Mouse (Mus musculus): ENCODE results near the gene Fam198b. TPM values are rescaled to one million over a fixed set of nuclear protein-coding genes. Genes with fewer than 3 reads are reported as not detected.

Fam198b gene
- polyA plus RNA-seq, 1 experiment from 2014 or later: 4.8 TPM

DNA sequence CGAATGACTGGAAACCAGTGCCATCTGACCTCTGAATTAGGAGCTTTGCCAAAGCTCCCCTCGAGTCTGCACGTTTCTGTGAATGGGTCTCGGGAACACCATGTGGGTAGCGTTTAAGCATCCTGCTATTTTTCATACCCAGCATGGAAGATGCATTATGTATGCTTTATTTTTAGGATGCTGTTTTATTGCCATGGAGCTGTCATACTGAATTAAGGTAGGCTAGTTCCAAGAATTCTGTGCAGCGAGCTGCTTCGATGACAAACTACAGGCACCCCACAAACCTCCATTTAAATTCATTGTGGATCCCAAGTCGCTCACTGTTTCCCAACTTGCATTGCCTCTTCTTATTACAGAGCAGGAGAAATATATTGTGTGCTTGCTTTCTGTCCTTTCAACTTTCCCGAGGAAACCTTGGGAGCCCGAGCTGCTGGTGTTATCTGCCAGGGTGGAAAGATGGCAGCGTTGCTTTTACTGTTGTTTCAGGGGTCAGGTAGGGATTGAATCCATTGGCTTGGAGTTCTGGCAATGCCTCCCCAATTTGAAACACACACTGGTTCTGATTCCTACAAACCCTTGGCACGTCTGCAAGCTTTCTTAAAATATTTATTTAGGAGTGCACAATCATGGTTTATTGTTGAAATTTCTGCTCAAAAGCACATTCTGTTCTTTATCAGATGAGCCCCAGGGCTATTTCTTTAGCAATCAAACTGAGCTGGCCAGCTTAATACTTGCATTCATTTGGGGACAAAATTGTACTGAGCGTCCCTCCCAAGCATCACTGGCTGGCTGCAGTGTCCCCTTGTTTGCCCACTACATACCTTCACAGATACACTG lies 13.4 kb downstream of the Fam198b start:
- 0 out of 2 replicates have a peak, but pooled peaks have one; percentile 21 for ATAC-seq (ENCODE audit: low FRiP score)
- 0 out of 2 replicates have a peak, but pooled peaks cover 3% of the 10 kb centered on the region for H3K4me1 ChIP-seq (replicated peaks; ENCODE audit: control insufficient read depth, insufficient read depth, low read length)
- DNase-seq (ENCODE audit: low spot score): no peak
- H3K27me3 ChIP-seq (ENCODE audit: control insufficient read depth, insufficient read depth, low read length): no peaks in the 10 kb centered on the region
- no peak overlapping the region for H3K27ac ChIP-seq
- 60% methylated on average over 13 of the region's 13 CpGs for WGBS
- no peak overlapping the region for H3K4me3 ChIP-seq (replicated peaks; ENCODE audit: low read length)
- no peaks in the 10 kb centered on the region for H3K9me3 ChIP-seq (ENCODE audit: control insufficient read depth, low read length)
- H3K9ac ChIP-seq: no peak overlapping the region
- H3K4me2 ChIP-seq (replicated peaks): no peak overlapping the region
- no peaks in the 10 kb centered on the region for H3K36me3 ChIP-seq (replicated peaks; ENCODE audit: control insufficient read depth, insufficient read depth)

DNA sequence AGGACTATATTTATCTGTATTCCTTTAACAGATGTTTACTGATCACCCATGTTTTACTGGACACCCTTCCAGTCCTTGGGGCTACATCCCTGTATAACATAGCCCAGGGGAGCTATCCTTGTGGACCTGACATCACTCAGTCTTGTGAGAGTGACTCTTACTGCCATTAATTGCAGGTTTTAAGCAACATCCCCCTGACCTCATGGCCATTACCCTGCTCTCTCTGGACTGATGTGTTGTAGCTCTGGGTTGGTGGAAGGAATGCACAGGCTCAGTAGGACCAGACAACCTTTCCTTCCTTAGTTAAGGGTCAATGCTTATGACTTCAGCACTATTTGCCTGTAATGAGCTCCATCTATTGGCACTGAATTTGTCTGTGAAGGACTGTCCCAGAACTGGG lies 14.2 kb downstream of the Fam198b start:
- Histone ChIP-seq H3K9ac (no peak overlapping the region), H3K4me3 (replicated peaks; ENCODE audit: low read length) (no peak overlapping the region), H3K27me3 (ENCODE audit: control insufficient read depth, insufficient read depth, low read length) (no peaks in the 10 kb centered on the region), H3K9me3 (ENCODE audit: control insufficient read depth, low read length) (no peaks in the 10 kb centered on the region), H3K4me1 (replicated peaks; ENCODE audit: control insufficient read depth, insufficient read depth, low read length) (0 out of 2 replicates have a peak, but pooled peaks cover 3% of the 10 kb centered on the region), H3K4me2 (replicated peaks) (no peak overlapping the region), H3K27ac (no peak overlapping the region), H3K36me3 (replicated peaks; ENCODE audit: control insufficient read depth, insufficient read depth) (no peaks in the 10 kb centered on the region)
- no peak for DNase-seq (ENCODE audit: low spot score)
- no peak for ATAC-seq (ENCODE audit: low FRiP score)

- ATAC-seq (ENCODE audit: low FRiP score): no peak
- Histone ChIP-seq H3K27ac (no peak overlapping the region), H3K4me2 (replicated peaks) (no peak overlapping the region), H3K4me1 (replicated peaks; ENCODE audit: control insufficient read depth, insufficient read depth, low read length) (peaks cover 12% of the 10 kb centered on the region; the same call in 1 of the 2 replicates), H3K36me3 (replicated peaks; ENCODE audit: control insufficient read depth, insufficient read depth) (no peaks in the 10 kb centered on the region), H3K9me3 (ENCODE audit: control insufficient read depth, low read length) (no peaks in the 10 kb centered on the region), H3K9ac (no peak overlapping the region), H3K27me3 (ENCODE audit: control insufficient read depth, insufficient read depth, low read length) (no peaks in the 10 kb centered on the region), H3K4me3 (replicated peaks; ENCODE audit: low read length) (no peak overlapping the region)
- WGBS: 83% methylated on average over 9 of the region's 9 CpGs
- no peak for DNase-seq (ENCODE audit: low spot score)
These were observed 15.6 kb downstream of the Fam198b start for GRCm38 (mm10) chr3:79899906-79900305.

- H3K27ac ChIP-seq: no peak overlapping the region
- 97% methylated on average over 2 of the region's 2 CpGs for WGBS
- no peak overlapping the region for H3K4me2 ChIP-seq (replicated peaks)
- no peak for DNase-seq (ENCODE audit: low spot score)
- no peaks in the 10 kb centered on the region for H3K36me3 ChIP-seq (replicated peaks; ENCODE audit: control insufficient read depth, insufficient read depth)
- H3K9ac ChIP-seq: no peak overlapping the region
- no peaks in the 10 kb centered on the region for H3K9me3 ChIP-seq (ENCODE audit: control insufficient read depth, low read length)
- no peaks in the 10 kb centered on the region for H3K27me3 ChIP-seq (ENCODE audit: control insufficient read depth, insufficient read depth, low read length)
- no peak for ATAC-seq (ENCODE audit: low FRiP score)
- peaks cover 12% of the 10 kb centered on the region; the same call in 1 of the 2 replicates for H3K4me1 ChIP-seq (replicated peaks; ENCODE audit: control insufficient read depth, insufficient read depth, low read length)
- no peak overlapping the region for H3K4me3 ChIP-seq (replicated peaks; ENCODE audit: low read length)
These were observed 16.2 kb downstream of the Fam198b start for GRCm38 (mm10) chr3:79900502-79900901.

DNA sequence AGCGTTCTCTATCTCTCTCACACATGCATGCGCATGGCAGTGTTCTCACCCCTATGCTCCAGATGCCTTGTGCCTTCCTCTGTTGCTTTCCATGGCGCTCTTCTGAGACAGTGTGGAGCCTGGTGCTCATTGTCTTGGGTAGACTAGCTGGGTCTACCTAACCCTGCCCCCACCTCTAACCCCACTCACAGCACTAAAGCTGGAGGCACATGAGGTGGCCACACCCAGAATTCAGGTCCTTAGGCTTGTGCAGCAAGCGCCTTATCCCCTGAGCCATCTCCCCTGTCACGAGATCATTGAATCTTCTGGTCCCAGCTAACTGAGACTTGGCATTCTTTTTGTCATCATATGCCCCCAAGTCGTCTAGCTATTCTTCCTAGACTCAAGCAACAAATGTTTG lies 17.0 kb downstream of the Fam198b start:
- no peaks in the 10 kb centered on the region for H3K36me3 ChIP-seq (replicated peaks; ENCODE audit: control insufficient read depth, insufficient read depth)
- 90% methylated on average over 6 of the region's 6 CpGs for WGBS
- H3K9me3 ChIP-seq (ENCODE audit: control insufficient read depth, low read length): no peaks in the 10 kb centered on the region
- H3K4me3 ChIP-seq (replicated peaks; ENCODE audit: low read length): no peak overlapping the region
- H3K27ac ChIP-seq: no peak overlapping the region
- no peak overlapping the region for H3K4me2 ChIP-seq (replicated peaks)
- H3K27me3 ChIP-seq (ENCODE audit: control insufficient read depth, insufficient read depth, low read length): no peaks in the 10 kb centered on the region
- peaks cover 12% of the 10 kb centered on the region; the same call in 1 of the 2 replicates for H3K4me1 ChIP-seq (replicated peaks; ENCODE audit: control insufficient read depth, insufficient read depth, low read length)
- DNase-seq (ENCODE audit: low spot score): no peak
- H3K9ac ChIP-seq: no peak overlapping the region
- ATAC-seq (ENCODE audit: low FRiP score): no peak

DNA sequence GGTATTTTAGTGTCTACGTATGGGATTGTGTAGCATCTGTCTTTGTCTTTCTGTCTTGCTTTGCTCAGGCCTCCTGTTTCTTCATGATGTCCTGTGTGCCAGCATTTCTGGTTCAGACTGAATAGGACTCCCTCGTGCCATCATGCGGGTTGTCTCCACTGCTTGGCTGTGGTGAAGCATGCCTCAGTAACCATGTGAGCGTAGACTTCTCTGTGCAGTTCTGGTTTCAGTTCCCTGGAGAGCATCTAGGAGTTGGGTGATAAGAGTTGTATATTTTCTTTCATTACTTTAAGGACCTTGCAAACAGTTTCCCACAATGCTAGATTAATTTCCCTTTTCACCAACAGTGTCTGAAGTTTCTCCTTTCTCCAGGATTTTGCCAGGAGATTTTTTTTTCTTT lies 17.4 kb downstream of the Fam198b start:
- 97% methylated on average over 4 of the region's 4 CpGs for WGBS
- Histone ChIP-seq H3K4me3 (replicated peaks; ENCODE audit: low read length) (no peak overlapping the region), H3K4me1 (replicated peaks; ENCODE audit: control insufficient read depth, insufficient read depth, low read length) (peaks cover 12% of the 10 kb centered on the region; the same call in 1 of the 2 replicates), H3K9ac (no peak overlapping the region), H3K9me3 (ENCODE audit: control insufficient read depth, low read length) (no peaks in the 10 kb centered on the region), H3K27me3 (ENCODE audit: control insufficient read depth, insufficient read depth, low read length) (no peaks in the 10 kb centered on the region), H3K27ac (no peak overlapping the region), H3K4me2 (replicated peaks) (no peak overlapping the region), H3K36me3 (replicated peaks; ENCODE audit: control insufficient read depth, insufficient read depth) (no peaks in the 10 kb centered on the region)
- DNase-seq (ENCODE audit: low spot score): no peak
- ATAC-seq (ENCODE audit: low FRiP score): no peak

- Histone ChIP-seq H3K4me2 (replicated peaks) (no peak overlapping the region), H3K4me1 (replicated peaks; ENCODE audit: control insufficient read depth, insufficient read depth, low read length) (peaks cover 9% of the 10 kb centered on the region; the same call in 1 of the 2 replicates), H3K4me3 (replicated peaks; ENCODE audit: low read length) (no peak overlapping the region), H3K9me3 (ENCODE audit: control insufficient read depth, low read length) (no peaks in the 10 kb centered on the region), H3K36me3 (replicated peaks; ENCODE audit: control insufficient read depth, insufficient read depth) (no peaks in the 10 kb centered on the region), H3K27ac (0 out of 2 replicates have a peak overlapping the region, but pooled peaks have one; percentile 68), H3K27me3 (ENCODE audit: control insufficient read depth, insufficient read depth, low read length) (no peaks in the 10 kb centered on the region), H3K9ac (no peak overlapping the region)
- DNase-seq (ENCODE audit: low spot score): peak; percentile 41
- WGBS: 21% methylated on average over 6 of the region's 6 CpGs
- ATAC-seq (ENCODE audit: low FRiP score): peak; percentile 64; the same call in 1 of the 2 replicates
These were observed 19.5 kb downstream of the Fam198b start for GRCm38 (mm10) chr3:79903803-79904202.

GRCm38 (mm10) chr3:79904238-79904757 lies 20.0 kb downstream of the Fam198b start:
- H3K9ac ChIP-seq: no peak overlapping the region
- ATAC-seq (ENCODE audit: low FRiP score) (peak; percentile 42; the same call in 1 of the 2 replicates), DNase-seq (ENCODE audit: low spot score) (no peak)
- no peak overlapping the region for H3K4me2 ChIP-seq (replicated peaks)
- H3K9me3 ChIP-seq (ENCODE audit: control insufficient read depth, low read length): no peaks in the 10 kb centered on the region
- WGBS: 44% methylated on average over 10 of the region's 10 CpGs
- no peak overlapping the region for H3K4me3 ChIP-seq (replicated peaks; ENCODE audit: low read length)
- H3K36me3 ChIP-seq (replicated peaks; ENCODE audit: control insufficient read depth, insufficient read depth): no peaks in the 10 kb centered on the region
- H3K27ac ChIP-seq: peak overlapping the region; percentile 68
- peaks cover 9% of the 10 kb centered on the region; the same call in 1 of the 2 replicates for H3K4me1 ChIP-seq (replicated peaks; ENCODE audit: control insufficient read depth, insufficient read depth, low read length)
- H3K27me3 ChIP-seq (ENCODE audit: control insufficient read depth, insufficient read depth, low read length): no peaks in the 10 kb centered on the region

DNA sequence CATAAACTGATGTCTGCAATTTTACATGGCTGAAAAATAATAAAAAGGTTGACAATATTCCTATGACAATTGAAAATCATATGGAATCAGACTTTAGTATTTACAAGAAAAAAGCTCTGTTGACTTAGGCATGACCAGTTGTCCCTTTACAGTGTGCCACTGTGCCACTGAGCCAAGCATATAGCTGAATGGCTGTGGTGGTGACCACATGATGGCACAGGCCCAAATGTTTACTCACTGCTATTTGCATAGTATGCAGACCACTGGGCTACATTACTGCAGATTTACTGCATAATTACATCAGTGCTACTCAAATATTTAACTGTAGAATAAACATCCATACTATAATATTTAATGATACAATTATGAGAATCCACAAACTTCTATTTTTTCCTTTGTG lies 21.1 kb downstream of the Fam198b start:
- Histone ChIP-seq H3K4me3 (replicated peaks; ENCODE audit: low read length) (no peak overlapping the region), H3K4me1 (replicated peaks; ENCODE audit: control insufficient read depth, insufficient read depth, low read length) (peaks cover 9% of the 10 kb centered on the region; the same call in 1 of the 2 replicates), H3K9me3 (ENCODE audit: control insufficient read depth, low read length) (no peaks in the 10 kb centered on the region), H3K4me2 (replicated peaks) (no peak overlapping the region), H3K36me3 (replicated peaks; ENCODE audit: control insufficient read depth, insufficient read depth) (no peaks in the 10 kb centered on the region), H3K9ac (no peak overlapping the region), H3K27ac (no peak overlapping the region), H3K27me3 (ENCODE audit: control insufficient read depth, insufficient read depth, low read length) (no peaks in the 10 kb centered on the region)
- no peak for ATAC-seq (ENCODE audit: low FRiP score)
- DNase-seq (ENCODE audit: low spot score): no peak

Data from hindbrain, embryonic 14.5 days (tissue).